Mouse (Mus musculus) forebrain, postnatal 0 days (tissue): ENCODE results near the gene Alms1. TPM values are rescaled to one million over a fixed set of nuclear protein-coding genes. Genes with fewer than 3 reads are reported as not detected.

Experiments
- microRNA-seq, 2 experiments: library from miRNA; unstranded; fragments of <30 nt; microRNA quantifications; one replicate each; pipeline ENCODE4; 2016
- polyA plus RNA-seq: library from polyadenylated mRNA; unstranded; fragments of >200 nt; fragmentation: Nextera tagmentation; extraction: Ambion mirVana; gene quantifications from 2 replicates; pipeline ENCODE4 v1.2.1, GENCODE M21; 2015
- total RNA-seq: library from RNA; depleted of rRNA; stranded (reverse); fragments of >200 nt; gene quantifications from 2 replicates; pipeline ENCODE4 v1.2.3, GENCODE M21; 2014; rRNA removed

Gene Alms1
- total and polyA plus RNA-seq, 2 experiments from 2014 or later: 1.9 to 14.7 TPM

Small RNA genes lying within 50 kb of the gene (microRNA-seq; reads per million reads assigned to microRNA genes)
- gene Gm27317: 0 reads per million in 2 experiments

Other genes starting within 250 kb of the Alms1 start
- gene Rab11fip5, start 212.9 kb upstream of the Alms1 start, total RNA-seq: 31.8 and 41.2 TPM in 2 replicates
- 17.2 and 19.8 TPM in 2 replicates for gene Rab11fip5, start 212.9 kb upstream of the Alms1 start, polyA plus RNA-seq
- gene Noto, start 163.6 kb upstream of the Alms1 start, total RNA-seq: not detected in 2 replicates
- gene Noto, start 163.6 kb upstream of the Alms1 start, polyA plus RNA-seq: not detected in 2 replicates
- 63.2 and 65.8 TPM in 2 replicates for gene Smyd5, start 155.5 kb upstream of the Alms1 start, total RNA-seq
- gene Smyd5, start 155.5 kb upstream of the Alms1 start, polyA plus RNA-seq: 49.3 and 61.7 TPM in 2 replicates
- gene Cct7, start 136.0 kb upstream of the Alms1 start, total RNA-seq: 273 and 320 TPM in 2 replicates
- gene Cct7, start 136.0 kb upstream of the Alms1 start, polyA plus RNA-seq: 552 and 579 TPM in 2 replicates
- 7.1 and 15.2 TPM in 2 replicates for gene Pradc1, start 135.6 kb upstream of the Alms1 start, total RNA-seq
- 31.3 and 36.4 TPM in 2 replicates for gene Pradc1, start 135.6 kb upstream of the Alms1 start, polyA plus RNA-seq
- 42.5 and 46.7 TPM in 2 replicates for gene Fbxo41, start 84.5 kb upstream of the Alms1 start, total RNA-seq
- gene Fbxo41, start 84.5 kb upstream of the Alms1 start, polyA plus RNA-seq: 8.4 and 11.9 TPM in 2 replicates
- 1.3 and 1.7 TPM in 2 replicates for gene Egr4, start 73.9 kb upstream of the Alms1 start, total RNA-seq
- 1.9 and 2.0 TPM in 2 replicates for gene Egr4, start 73.9 kb upstream of the Alms1 start, polyA plus RNA-seq
- gene Nat8f7, start 125.7 kb downstream of the Alms1 start, total RNA-seq: not detected in 2 replicates
- gene Nat8f7, start 125.7 kb downstream of the Alms1 start, polyA plus RNA-seq: 0.11 TPM in 1 of 2 replicates, not detected in the other
- not detected in 2 replicates for gene Nat8f3, start 178.2 kb downstream of the Alms1 start, total RNA-seq
- 0.13 TPM in 1 of 2 replicates, not detected in the other for gene Nat8f3, start 178.2 kb downstream of the Alms1 start, polyA plus RNA-seq
- not detected in 2 replicates for gene Nat8f6, start 233.4 kb downstream of the Alms1 start, total RNA-seq
- gene Nat8f6, start 233.4 kb downstream of the Alms1 start, polyA plus RNA-seq: not detected in 2 replicates
- gene Nat8f5, start 233.4 kb downstream of the Alms1 start, total RNA-seq: not detected in 2 replicates
- 0.19 and 0.42 TPM in 2 replicates for gene Nat8f5, start 233.4 kb downstream of the Alms1 start, polyA plus RNA-seq
- 0.14 TPM in 1 of 2 replicates, not detected in the other for gene Nat8, start 244.6 kb downstream of the Alms1 start, total RNA-seq
- 0.30 and 0.41 TPM in 2 replicates for gene Nat8, start 244.6 kb downstream of the Alms1 start, polyA plus RNA-seq